Mouse (Mus musculus) MEL (cell line): ENCODE data around the gene Pla2g10. TPM values are rescaled to one million over a fixed set of nuclear protein-coding genes. Genes with fewer than 3 reads are reported as not detected.

ENCODE experiments used
- DNase-seq: peaks from one replicate; pipeline ENCODE4 v3.0.0; 2011; ENCODE audit warnings: low read depth, low spot score
- H3K27ac ChIP-seq: 2 replicates; pipeline ENCODE4 v1.5.1; 2012; ENCODE audit warnings: low read depth, mild to moderate bottlenecking, control low read depth, low read length, moderate library complexity; ENCODE audit not compliant: control insufficient read depth
- H3K27me3 ChIP-seq, 2 experiments: fragments of 150-350 bp in 1 of 2; sonication (generic) in 1 of 2; 2 replicates each; pipeline ENCODE4 v1.6.1; 2012; ENCODE audit warnings: low read length in 2 of 2, mild to moderate bottlenecking in 2 of 2, improper control_type of control experiment in 1 of 2, moderate library complexity in 1 of 2; ENCODE audit not compliant: insufficient read depth in 2 of 2, control insufficient read depth in 1 of 2
- H3K36me3 ChIP-seq, 2 experiments: 2 replicates each; pipeline ENCODE4 v1.6.1; 2012 to 2014; ENCODE audit warnings: low read length in 2 of 2, improper control_type of control experiment in 1 of 2, inconsistent platforms in 1 of 2, mild to moderate bottlenecking in 1 of 2; ENCODE audit not compliant: insufficient read depth in 2 of 2, control insufficient read depth in 1 of 2
- H3K4me1 ChIP-seq, 2 experiments: fragments of 150-350 bp in 1 of 2; sonication (generic) in 1 of 2; 2 replicates each; pipeline ENCODE4 v1.6.1; 2012; ENCODE audit warnings: low read length in 2 of 2, improper control_type of control experiment in 1 of 2, mild to moderate bottlenecking in 1 of 2; ENCODE audit not compliant: insufficient read depth in 2 of 2, control insufficient read depth in 1 of 2
- H3K4me3 ChIP-seq, 2 experiments: fragments of 150-350 bp in 1 of 2; sonication (generic) in 1 of 2; 2 replicates each; pipeline ENCODE4 v1.5.1; 2012; ENCODE audit warnings: low read depth in 2 of 2, low read length in 2 of 2, mild to moderate bottlenecking in 2 of 2, moderate library complexity in 2 of 2, control low read depth in 1 of 2, improper control_type of control experiment in 1 of 2; ENCODE audit not compliant: control insufficient read depth in 1 of 2, insufficient read depth in 1 of 2
- H3K79me2 ChIP-seq: 2 replicates; pipeline ENCODE4 v1.6.1; 2012; ENCODE audit warnings: mild to moderate bottlenecking, low read length, moderate library complexity; ENCODE audit not compliant: control insufficient read depth, poor library complexity, insufficient read depth
- H3K9ac ChIP-seq: 2 replicates; pipeline ENCODE4 v1.6.1; 2012; ENCODE audit warnings: low read depth, mild to moderate bottlenecking, control low read depth, low read length, moderate library complexity; ENCODE audit not compliant: control insufficient read depth, poor library complexity, severe bottlenecking
- H3K9me3 ChIP-seq: fragments of 150-350 bp; sonication (generic); replicated peaks from 2 replicates; pipeline ENCODE4 v1.6.1; 2012; ENCODE audit warnings: mild to moderate bottlenecking, low read length, improper control_type of control experiment, moderate library complexity; ENCODE audit not compliant: insufficient read depth
- CHD1 ChIP-seq: IDR thresholded peaks from 2 replicates; pipeline ENCODE4 v1.6.1; 2012; ENCODE audit warnings: low read depth, mild to moderate bottlenecking, inconsistent platforms, low read length, improper control_type of control experiment
- CHD2 ChIP-seq: IDR thresholded peaks from 2 replicates; pipeline ENCODE4 v1.6.1; 2011; ENCODE audit warnings: low read length, improper control_type of control experiment
- CTCF ChIP-seq, 3 experiments: IDR thresholded peaks in 2 of 3; conservative IDR thresholded peaks in 1 of 3; 2 replicates each; pipeline ENCODE4 v1.5.1; 2011 to 2012; ENCODE audit warnings: low read length in 3 of 3, low read depth in 2 of 3, mild to moderate bottlenecking in 2 of 3, improper control_type of control experiment in 1 of 3, inconsistent platforms in 1 of 3, mixed read lengths in 1 of 3, moderate library complexity in 1 of 3; ENCODE audit not compliant: control insufficient read depth in 1 of 3, insufficient read depth in 1 of 3, poor library complexity in 1 of 3, severe bottlenecking in 1 of 3
- ELF1 ChIP-seq: IDR thresholded peaks from 2 replicates; pipeline ENCODE4 v1.6.1; 2014; ENCODE audit warnings: low read depth, mild to moderate bottlenecking, inconsistent platforms, low read length, improper control_type of control experiment, moderate library complexity
- EP300 ChIP-seq, 2 experiments: IDR thresholded peaks; 2 replicates each; pipeline ENCODE4 v1.6.1; 2011; ENCODE audit warnings: improper control_type of control experiment in 2 of 2, low read length in 2 of 2, low read depth in 1 of 2, mild to moderate bottlenecking in 1 of 2
- ETS1 ChIP-seq: IDR thresholded peaks from 2 replicates; pipeline ENCODE4 v1.6.1; 2012; ENCODE audit warnings: low read depth, mild to moderate bottlenecking, inconsistent platforms, low read length, improper control_type of control experiment, moderate library complexity
- GABPA ChIP-seq: IDR thresholded peaks from 2 replicates; pipeline ENCODE4 v1.6.1; 2012; ENCODE audit warnings: low read depth, mild to moderate bottlenecking, inconsistent platforms, low read length, improper control_type of control experiment, moderate library complexity
- GATA1 ChIP-seq: IDR thresholded peaks from 2 replicates; pipeline ENCODE4 v1.6.1; 2011; ENCODE audit warnings: low read depth, low read length, improper control_type of control experiment
- HCFC1 ChIP-seq: IDR thresholded peaks from 2 replicates; pipeline ENCODE4 v1.6.1; 2012; ENCODE audit warnings: low read depth, mild to moderate bottlenecking, inconsistent platforms, low read length, improper control_type of control experiment, moderate library complexity
- JUND ChIP-seq: IDR thresholded peaks from 2 replicates; pipeline ENCODE4 v1.6.1; 2011; ENCODE audit warnings: low read depth, mild to moderate bottlenecking, improper control_type of control experiment, low read length
- KAT2A ChIP-seq: conservative IDR thresholded peaks from 2 replicates; pipeline ENCODE4 v1.6.1; 2012; ENCODE audit warnings: low read depth, low read length, improper control_type of control experiment, inconsistent platforms
- MAFK ChIP-seq: IDR thresholded peaks from 2 replicates; pipeline ENCODE4 v1.6.1; 2011; ENCODE audit warnings: low read depth, mild to moderate bottlenecking, low read length, improper control_type of control experiment, borderline replicate concordance
- MAX ChIP-seq: IDR thresholded peaks from 2 replicates; pipeline ENCODE4 v1.6.1; 2011; ENCODE audit warnings: low read length, improper control_type of control experiment
- MAZ ChIP-seq: IDR thresholded peaks from 2 replicates; pipeline ENCODE4 v1.6.1; 2012; ENCODE audit warnings: low read depth, mild to moderate bottlenecking, inconsistent platforms, low read length, improper control_type of control experiment
- MEF2A ChIP-seq: IDR thresholded peaks from 2 replicates; pipeline ENCODE4 v1.6.1; 2014; ENCODE audit warnings: low read depth, mild to moderate bottlenecking, inconsistent platforms, low read length, improper control_type of control experiment; ENCODE audit not compliant: poor library complexity, insufficient replicate concordance, severe bottlenecking; ENCODE audit errors: extremely low read depth
- MYB ChIP-seq: IDR thresholded peaks from 2 replicates; pipeline ENCODE4 v1.6.1; 2011; ENCODE audit warnings: mild to moderate bottlenecking, low read depth, low read length, improper control_type of control experiment
- MYC ChIP-seq: IDR thresholded peaks from 2 replicates; pipeline ENCODE4 v1.6.1; 2011; ENCODE audit warnings: low read depth, mild to moderate bottlenecking, low read length, improper control_type of control experiment, moderate library complexity
- NELFE ChIP-seq: IDR thresholded peaks from 2 replicates; pipeline ENCODE4 v1.6.1; 2011; ENCODE audit warnings: low read depth, low read length, improper control_type of control experiment
- NRF1 ChIP-seq: IDR thresholded peaks from 2 replicates; pipeline ENCODE4 v1.6.1; 2014; ENCODE audit warnings: low read depth, mild to moderate bottlenecking, inconsistent platforms, low read length, improper control_type of control experiment, moderate library complexity; ENCODE audit not compliant: poor library complexity, insufficient read depth, severe bottlenecking
- POLR2A ChIP-seq, 2 experiments: IDR thresholded peaks; 2 replicates each; pipeline ENCODE4 v1.6.1; 2011 to 2012; ENCODE audit warnings: low read length in 2 of 2, mild to moderate bottlenecking in 2 of 2, control low read depth in 1 of 2, improper control_type of control experiment in 1 of 2, low read depth in 1 of 2, moderate library complexity in 1 of 2; ENCODE audit not compliant: control insufficient read depth in 1 of 2, insufficient read depth in 1 of 2, poor library complexity in 1 of 2
- POLR2AphosphoS2 ChIP-seq: IDR thresholded peaks from 2 replicates; pipeline ENCODE4 v1.6.1; 2011; ENCODE audit warnings: low read length, improper control_type of control experiment
- RAD21 ChIP-seq: IDR thresholded peaks from 2 replicates; pipeline ENCODE4 v1.6.1; 2011; ENCODE audit warnings: mild to moderate bottlenecking, low read depth, low read length, improper control_type of control experiment
- RCOR1 ChIP-seq: IDR thresholded peaks from 2 replicates; pipeline ENCODE4 v1.6.1; 2012; ENCODE audit warnings: low read depth, mild to moderate bottlenecking, inconsistent platforms, low read length, improper control_type of control experiment
- SIN3A ChIP-seq: IDR thresholded peaks from 2 replicates; pipeline ENCODE4 v1.6.1; 2012; ENCODE audit warnings: low read length, improper control_type of control experiment, inconsistent platforms
- SMC3 ChIP-seq: IDR thresholded peaks from 2 replicates; pipeline ENCODE4 v1.6.1; 2011; ENCODE audit warnings: low read depth, low read length, improper control_type of control experiment
- TAL1 ChIP-seq: IDR thresholded peaks from 2 replicates; pipeline ENCODE4 v1.6.1; 2012; ENCODE audit warnings: mild to moderate bottlenecking, inconsistent platforms, low read length, moderate library complexity, mixed read lengths
- TBP ChIP-seq: IDR thresholded peaks from 2 replicates; pipeline ENCODE4 v1.8.0; 2011; ENCODE audit warnings: low read depth, low read length, improper control_type of control experiment
- TCF12 ChIP-seq: IDR thresholded peaks from 2 replicates; pipeline ENCODE4 v1.6.1; 2014; ENCODE audit warnings: low read depth, mild to moderate bottlenecking, inconsistent platforms, low read length, improper control_type of control experiment, moderate library complexity
- UBTF ChIP-seq: IDR thresholded peaks from 2 replicates; pipeline ENCODE4 v1.6.1; 2012; ENCODE audit warnings: low read depth, mild to moderate bottlenecking, inconsistent platforms, low read length, improper control_type of control experiment, moderate library complexity, borderline replicate concordance; ENCODE audit not compliant: insufficient read depth
- USF1 ChIP-seq: IDR thresholded peaks from 2 replicates; pipeline ENCODE4 v1.6.1; 2014; ENCODE audit warnings: low read depth, mild to moderate bottlenecking, inconsistent platforms, low read length, improper control_type of control experiment, moderate library complexity
- ZKSCAN1 ChIP-seq: IDR thresholded peaks from 2 replicates; pipeline ENCODE4 v1.6.1; 2012; ENCODE audit warnings: low read depth, mild to moderate bottlenecking, inconsistent platforms, low read length, improper control_type of control experiment, moderate library complexity
- ZMIZ1 ChIP-seq: IDR thresholded peaks from 2 replicates; pipeline ENCODE4 v1.6.1; 2012; ENCODE audit warnings: low read depth, mild to moderate bottlenecking, inconsistent platforms, low read length, improper control_type of control experiment, moderate library complexity
- ZNF384 ChIP-seq: IDR thresholded peaks from 2 replicates; pipeline ENCODE4 v1.6.1; 2012; ENCODE audit warnings: low read depth, mild to moderate bottlenecking, inconsistent platforms, low read length, improper control_type of control experiment
- polyA plus RNA-seq, 2 experiments: library from polyadenylated mRNA; stranded (reverse) in 1 of 2; unstranded in 1 of 2; fragments of >175 nt in 1 of 2; fragments of >200 nt in 1 of 2; gene quantifications; 2 replicates each; pipeline versions ENCODE4 v1.2.1 to v1.2.4; 2012; ENCODE audit warnings: low replicate concordance in 2 of 2, low read depth in 1 of 2; ENCODE audit not compliant: insufficient read length in 2 of 2, insufficient read depth in 1 of 2, missing spikeins in 1 of 2
- total RNA-seq: library from RNA; depleted of rRNA; stranded (reverse); fragments of 300-350 nt; gene quantifications from 2 replicates; pipeline ENCODE4 v1.2.3, GENCODE M21; 2012

Pla2g10 gene
- total and polyA plus RNA-seq, 3 experiments: not detected

DNA sequence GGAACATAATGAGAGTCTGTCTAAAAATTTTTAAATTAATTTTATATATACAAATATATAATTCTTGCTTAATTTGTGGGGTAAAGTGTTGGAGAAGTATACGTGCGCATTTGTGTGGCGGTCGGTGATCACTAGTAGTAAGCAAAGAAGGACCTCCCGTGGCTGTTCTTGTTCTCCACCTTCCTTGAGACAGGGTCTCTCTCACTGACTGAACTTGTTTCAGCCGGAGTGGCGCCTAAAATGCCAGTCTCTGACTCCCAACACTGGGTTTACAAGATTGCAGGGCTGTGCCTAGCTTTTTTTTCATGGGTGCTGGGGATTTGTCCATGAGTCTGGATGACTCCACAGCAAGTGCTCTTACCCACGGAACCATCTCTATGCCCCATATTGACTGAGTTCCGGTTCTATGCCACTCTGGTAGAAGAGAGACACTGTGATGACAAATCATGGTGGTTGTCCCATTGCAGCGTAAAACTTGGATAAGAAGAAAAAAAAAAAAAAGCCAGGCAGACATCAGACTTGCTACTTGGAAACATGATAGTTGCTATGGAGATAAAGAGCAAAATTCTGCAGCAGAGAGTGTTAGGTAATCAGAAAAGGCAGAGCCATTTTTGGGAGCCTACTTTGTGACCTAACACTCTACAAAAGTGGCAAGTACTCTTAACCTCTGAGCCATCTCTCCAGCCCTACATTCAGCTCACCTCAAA is 62.2 kb downstream of the Pla2g10 start (continued):
- TF ChIP-seq POLR2AphosphoS2 (no peak), SIN3A (peak; percentile 80), CHD1 (no peak), MYC (peak; percentile 51; the same call in 1 of the 2 replicates), TCF12 (no peak), HCFC1 (peak; percentile 62; the same call in 1 of the 2 replicates), GATA1 (peak; percentile 97), NELFE (no peak), EP300 (IDR thresholded peaks at IDR 0.05; ENCODE audit: low read depth in 1 of 2, low read length in 2 of 2) (peak in 1 of 2 experiments; percentile 54), USF1 (no peak), KAT2A (no peak), NRF1 (no peak), TAL1 (no peak), ELF1 (peak; percentile 47; the same call in 1 of the 2 replicates), ZMIZ1 (no peak; the same call in 1 of the 2 replicates), GABPA (no peak), MAFK (no peak), POLR2A (IDR thresholded peaks at IDR 0.05; ENCODE audit: control insufficient read depth in 1 of 2, insufficient read depth in 1 of 2, low read depth in 1 of 2, low read length in 2 of 2, poor library complexity in 1 of 2) (no peak), MYB (no peak), MAX (no peak), CHD2 (no peak), MAZ (no peak), TBP (0 out of 2 replicates have a peak, but pooled peaks have one; percentile 23), ETS1 (peak; percentile 85), RAD21 (no peak), ZNF384 (peak; percentile 100)

DNA sequence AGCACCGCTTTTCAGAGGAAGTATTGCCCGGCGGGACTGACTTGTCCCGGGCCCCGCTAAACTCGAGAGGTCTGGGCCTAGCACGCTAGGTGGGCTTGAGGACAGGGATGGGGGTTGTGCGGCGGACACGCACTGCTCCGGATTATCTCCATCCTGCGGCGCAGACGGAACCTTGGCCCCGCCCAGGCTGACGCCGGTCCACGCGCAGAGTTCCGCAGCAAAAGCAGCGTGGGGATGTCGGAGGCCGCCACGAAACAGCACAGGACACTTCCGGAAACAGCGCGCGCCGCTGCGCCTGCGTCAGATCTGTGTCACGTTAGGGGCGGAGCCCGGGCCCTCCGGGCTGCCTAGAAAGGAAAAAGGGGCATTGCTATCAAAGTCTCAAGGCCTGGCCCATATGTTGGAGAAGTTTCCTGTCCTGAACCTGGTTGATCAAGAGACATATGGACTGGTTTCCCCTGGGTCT is 62.9 kb downstream of the Pla2g10 start, which contains the start of gene Parn:
TSS of gene Parn (minus strand) at position 293 of the 466 bp plus-strand sequence.
- peaks cover 3 to 16% of the 10 kb centered on the region in 2 experiments; a peak in 3 of 4 replicates for H3K4me1 ChIP-seq
- H3K9me3 ChIP-seq: no peaks in the 10 kb centered on the region
- H3K36me3 ChIP-seq: peaks cover 2 to 16% of the 10 kb centered on the region in 2 experiments; a peak in 3 of 4 replicates
- peak; percentile 96 for DNase-seq
- H3K27me3 ChIP-seq: no peaks in the 10 kb centered on the region
- H3K27ac ChIP-seq: peak within 1 kb of the TSS; percentile 88
- peak within 1 kb of the TSS; percentile 93 for H3K9ac ChIP-seq
- peak within 1 kb of the TSS; percentile 81 to 94 for H3K4me3 ChIP-seq
- peaks cover 17% of the 10 kb centered on the region for H3K79me2 ChIP-seq
- TF ChIP-seq USF1 (peak; percentile 55; the same call in 1 of the 2 replicates), NRF1 (peak; percentile 95), SMC3 (no peak), NELFE (peak; percentile 81), MEF2A (no peak), TAL1 (no peak), ZKSCAN1 (no peak), MAFK (no peak), GABPA (no peak), MYC (peak; percentile 75), TCF12 (peak; percentile 65), RCOR1 (no peak), GATA1 (peak; percentile 44; the same call in 1 of the 2 replicates), CHD1 (no peak; the same call in 1 of the 2 replicates), UBTF (no peak), HCFC1 (peak; percentile 84), RAD21 (no peak), JUND (no peak), POLR2AphosphoS2 (peak; percentile 69), CTCF (IDR thresholded peaks at IDR 0.05 in 2 of 3, conservative IDR thresholded peaks at IDR 0.05 in 1 of 3; ENCODE audit: control insufficient read depth in 1 of 3, insufficient read depth in 1 of 3, low read depth in 2 of 3, low read length in 3 of 3, poor library complexity in 1 of 3, severe bottlenecking in 1 of 3) (no peak)
